Mouse (Mus musculus) erythroblast, embryonic 14.5 days (primary cell): ENCODE measurements around the gene Olfm3.

Experiments used
- GATA1 ChIP-seq: IDR thresholded peaks from 2 replicates; pipeline ENCODE4 v1.6.1; 2012; ENCODE audit warnings: low read length, inconsistent platforms, mixed read lengths
- TAL1 ChIP-seq: IDR thresholded peaks from 3 replicates; pipeline ENCODE4 v1.6.1; 2012; ENCODE audit warnings: low read length, inconsistent platforms, mixed read lengths

DNA sequence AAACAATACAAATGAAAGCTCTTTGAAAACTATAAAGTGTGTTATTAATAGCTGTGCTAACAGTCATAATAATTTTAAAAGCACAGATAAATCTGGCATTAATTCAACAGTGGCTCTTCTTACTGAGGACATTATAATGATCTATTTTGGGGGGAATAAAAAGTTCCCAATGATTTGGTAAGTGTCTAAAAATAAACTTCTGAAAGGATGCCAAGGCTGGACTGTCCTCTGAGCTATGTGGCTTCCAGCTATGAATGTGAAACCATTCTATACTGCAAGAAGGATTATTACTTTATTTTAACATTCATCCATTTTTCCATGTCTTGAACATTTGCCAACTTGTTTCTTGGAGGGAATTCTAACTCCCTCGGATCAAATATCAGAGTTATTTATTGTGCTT lies 92.1 kb downstream of the Olfm3 start:
- TF ChIP-seq GATA1 (no peak), TAL1 (no peak)
